Comparison of ENCODE assay signal across 8 mouse cellular contexts in genomic region chr9:50696851-50697705, GRCm38 (mm10). TPM values are rescaled to one million over a fixed set of nuclear protein-coding genes. Genes with fewer than 3 reads are reported as not detected.
DNase-seq lines count a peak whose midpoint lies in the region; ATAC-seq and TF ChIP-seq lines count a peak whose summit lies in the region.

No protein-coding gene starts in this region.

- no peaks in the 10 kb centered on the region for H3K9me3 ChIP-seq in heart, embryonic 14.5 days (ENCODE audit: control insufficient read depth, low read length)
- H3K9me3 ChIP-seq in hindbrain, embryonic 12.5 days (replicated peaks) = no peaks in the 10 kb centered on the region
- no peaks in the 10 kb centered on the region for H3K9me3 ChIP-seq in midbrain, embryonic 12.5 days

- H3K27me3 ChIP-seq in heart, embryonic 14.5 days (ENCODE audit: control insufficient read depth, insufficient read depth, low read length) = peaks cover 7% of the 10 kb centered on the region; the same call in 1 of the 2 replicates
- H3K27me3 ChIP-seq in hindbrain, embryonic 12.5 days = peaks cover 24% of the 10 kb centered on the region
- H3K27me3 ChIP-seq in midbrain, embryonic 12.5 days = peaks cover 38% of the 10 kb centered on the region

- H3K4me3 ChIP-seq in heart, embryonic 14.5 days (ENCODE audit: control insufficient read depth in 1 of 2, insufficient read depth in 1 of 2, low read depth in 1 of 2, low read length in 2 of 2) = peak overlapping the region; percentile 30 to 32
- peak overlapping the region; percentile 53 for H3K4me3 ChIP-seq in cortical plate, adult 2 months (ENCODE audit: insufficient read depth, low read length)
- peak overlapping the region; percentile 31 for H3K4me3 ChIP-seq in hindbrain, embryonic 12.5 days
- H3K4me3 ChIP-seq in midbrain, embryonic 12.5 days = peak overlapping the region; percentile 30

- no peak overlapping the region for H3K27ac ChIP-seq in heart, embryonic 14.5 days (replicated peaks in 1 of 2; ENCODE audit: control insufficient read depth in 1 of 2, insufficient read depth in 1 of 2, low read depth in 2 of 2, low read length in 2 of 2)
- no peak overlapping the region for H3K27ac ChIP-seq in cortical plate, adult 2 months (ENCODE audit: insufficient read depth, low read length)
- H3K27ac ChIP-seq in hindbrain, embryonic 12.5 days = peak overlapping the region; percentile 74
- H3K27ac ChIP-seq in midbrain, embryonic 12.5 days (replicated peaks) = peak overlapping the region; percentile 72

- H3K4me1 ChIP-seq in heart, embryonic 14.5 days (ENCODE audit: control insufficient read depth in 2 of 2, insufficient read depth in 2 of 2, low read length in 2 of 2) = peaks cover 9 to 16% of the 10 kb centered on the region in 2 experiments
- H3K4me1 ChIP-seq in cortical plate, adult 2 months (ENCODE audit: control insufficient read depth, insufficient read depth, low read length) = peaks cover 2% of the 10 kb centered on the region; the same call in 1 of the 2 replicates
- H3K4me1 ChIP-seq in hindbrain, embryonic 12.5 days = peaks cover 30% of the 10 kb centered on the region
- peaks cover 47% of the 10 kb centered on the region for H3K4me1 ChIP-seq in midbrain, embryonic 12.5 days

- peak overlapping the region; percentile 65 for H3K9ac ChIP-seq in heart, embryonic 14.5 days (ENCODE audit: low read length)
- H3K9ac ChIP-seq in hindbrain, embryonic 12.5 days = peak overlapping the region; percentile 58
- H3K9ac ChIP-seq in midbrain, embryonic 12.5 days (replicated peaks) = peak overlapping the region; percentile 39

- H3K4me2 ChIP-seq in heart, embryonic 14.5 days (ENCODE audit: low read length) = peak overlapping the region; percentile 96
- peak overlapping the region; percentile 100 for H3K4me2 ChIP-seq in hindbrain, embryonic 12.5 days (replicated peaks)
- H3K4me2 ChIP-seq in midbrain, embryonic 12.5 days (replicated peaks) = peak overlapping the region; percentile 99

- TF ChIP-seq POLR2A in cortical plate, adult 2 months (IDR thresholded peaks at IDR 0.05; ENCODE audit: extremely low read depth, insufficient read depth, low read length) = no peak

- TF ChIP-seq CTCF in cortical plate, adult 2 months (IDR thresholded peaks at IDR 0.05; ENCODE audit: extremely low read depth, insufficient read depth, low read length) = no peak

- 63% methylated on average over 12 of the region's 12 CpGs for WGBS in heart, embryonic 14.5 days
- 37% methylated on average over 12 of the region's 12 CpGs for WGBS in hindbrain, embryonic 12.5 days
- WGBS in midbrain, embryonic 12.5 days = 23% methylated on average over 12 of the region's 12 CpGs

- H3K36me3 ChIP-seq in heart, embryonic 14.5 days (ENCODE audit: control insufficient read depth, insufficient read depth, low read length) = peaks cover 26% of the 10 kb centered on the region
- peaks cover 21% of the 10 kb centered on the region for H3K36me3 ChIP-seq in hindbrain, embryonic 12.5 days
- H3K36me3 ChIP-seq in midbrain, embryonic 12.5 days = 0 out of 2 replicates have a peak, but pooled peaks cover 14% of the 10 kb centered on the region

- DNase-seq in heart, adult 9 months (ENCODE audit: low spot score in 2 of 2) = no peak
- DNase-seq in right cerebral cortex, adult 18-20 months = no peak
- no peak for DNase-seq in thymus, postnatal 4 days
- no peak for DNase-seq in adrenal gland, postnatal 36 days

- ATAC-seq in heart, embryonic 14.5 days (ENCODE audit: insufficient number of reproducible peaks, insufficient read depth, low FRiP score, low read depth) = no peak
- peak; percentile 30; the same call in 1 of the 2 replicates for ATAC-seq in hindbrain, embryonic 12.5 days (ENCODE audit: low FRiP score)
- peak; percentile 31 for ATAC-seq in midbrain, embryonic 12.5 days (ENCODE audit: low FRiP score, low read depth)

RNA-seq across cellular contexts. Expression of gene Dlat, which starts 37.5 kb away (rescaled TPM):
- 161 TPM in 2 replicates for polyA plus RNA-seq in heart, embryonic 14.5 days (2014; fragmentation: Nextera tagmentation; extraction: Ambion mirVana)
- 49.4 and 49.8 TPM in 2 replicates for polyA plus RNA-seq in cortical plate, adult 2 months (2012; rRNA removed)
- polyA plus RNA-seq in hindbrain, embryonic 12.5 days (2016; fragmentation: Nextera tagmentation; extraction: Ambion mirVana) = 41.5 and 54.8 TPM in 2 replicates
- polyA plus RNA-seq in midbrain, embryonic 12.5 days (2016; fragmentation: Nextera tagmentation; extraction: Ambion mirVana) = 45.8 and 51.1 TPM in 2 replicates
- total RNA-seq in adrenal gland, postnatal 36 days (2021) = 100 to 1,000 TPM; 161 to 169 TPM

RNA-seq across cellular contexts. Expression of gene Dixdc1, which starts 42.2 kb away (rescaled TPM):
- 11.9 and 12.5 TPM in 2 replicates for polyA plus RNA-seq in heart, embryonic 14.5 days (2014; fragmentation: Nextera tagmentation; extraction: Ambion mirVana)
- 47.0 and 47.2 TPM in 2 replicates for polyA plus RNA-seq in cortical plate, adult 2 months (2012; rRNA removed)
- polyA plus RNA-seq in hindbrain, embryonic 12.5 days (2016; fragmentation: Nextera tagmentation; extraction: Ambion mirVana) = 33.7 and 35.2 TPM in 2 replicates
- polyA plus RNA-seq in midbrain, embryonic 12.5 days (2016; fragmentation: Nextera tagmentation; extraction: Ambion mirVana) = 28.5 and 32.0 TPM in 2 replicates
- total RNA-seq in adrenal gland, postnatal 36 days (2021) = 1 to 10 TPM; 5.6 to 6.2 TPM

RNA-seq across cellular contexts. Expression of gene 2310030G06Rik, which starts 49.3 kb away (rescaled TPM):
- 10.3 and 11.4 TPM in 2 replicates for polyA plus RNA-seq in heart, embryonic 14.5 days (2014; fragmentation: Nextera tagmentation; extraction: Ambion mirVana)
- 2.7 and 3.7 TPM in 2 replicates for polyA plus RNA-seq in cortical plate, adult 2 months (2012; rRNA removed)
- 2.5 TPM in 2 replicates for polyA plus RNA-seq in hindbrain, embryonic 12.5 days (2016; fragmentation: Nextera tagmentation; extraction: Ambion mirVana)
- 0.42 and 0.56 TPM in 2 replicates for polyA plus RNA-seq in midbrain, embryonic 12.5 days (2016; fragmentation: Nextera tagmentation; extraction: Ambion mirVana)
- total RNA-seq in adrenal gland, postnatal 36 days (2021) = 1 to 10 TPM; 3.5 to 4.6 TPM

RNA-seq across cellular contexts. Expression of gene Cryab, which starts 54.0 kb away (rescaled TPM):
- polyA plus RNA-seq in heart, embryonic 14.5 days (2014; fragmentation: Nextera tagmentation; extraction: Ambion mirVana) = 1,286 and 1,345 TPM in 2 replicates
- 267 and 331 TPM in 2 replicates for polyA plus RNA-seq in cortical plate, adult 2 months (2012; rRNA removed)
- polyA plus RNA-seq in hindbrain, embryonic 12.5 days (2016; fragmentation: Nextera tagmentation; extraction: Ambion mirVana) = 11.9 and 20.7 TPM in 2 replicates
- polyA plus RNA-seq in midbrain, embryonic 12.5 days (2016; fragmentation: Nextera tagmentation; extraction: Ambion mirVana) = 6.0 and 7.5 TPM in 2 replicates
- 10 to 100 TPM; 21.2 to 46.6 TPM for total RNA-seq in adrenal gland, postnatal 36 days (2021)

RNA-seq across cellular contexts. Expression of gene Hspb2, which starts 55.1 kb away (rescaled TPM):
- polyA plus RNA-seq in heart, embryonic 14.5 days (2014; fragmentation: Nextera tagmentation; extraction: Ambion mirVana) = 312 and 322 TPM in 2 replicates
- 3.8 and 4.9 TPM in 2 replicates for polyA plus RNA-seq in cortical plate, adult 2 months (2012; rRNA removed)
- 1.7 and 6.9 TPM in 2 replicates for polyA plus RNA-seq in hindbrain, embryonic 12.5 days (2016; fragmentation: Nextera tagmentation; extraction: Ambion mirVana)
- polyA plus RNA-seq in midbrain, embryonic 12.5 days (2016; fragmentation: Nextera tagmentation; extraction: Ambion mirVana) = 0.48 TPM in 1 of 2 replicates, not detected in the other
- total RNA-seq in adrenal gland, postnatal 36 days (2021) = 1 to 10 TPM; 1.5 to 2.2 TPM

Comparison
In these comparisons a context has a peak if more than half of its experiments do, and no peak if none do; other contexts are left out.
1. H3K27ac ChIP-seq: peak in hindbrain, embryonic 12.5 days (single experiment) and midbrain, embryonic 12.5 days (single experiment); none in heart, embryonic 14.5 days (0 of 2) and cortical plate, adult 2 months (single experiment).
2. Peak in every context shown above with its lines, with median percentiles within 50 percentile points of each other: H3K4me2 ChIP-seq, H3K4me3 ChIP-seq and H3K9ac ChIP-seq.